Mouse (Mus musculus) retina, adult 2 months (tissue): ENCODE measurements around the gene Tnfrsf23.
"Not testable (repeated sequence)": the region's sequence is repeated elsewhere in the genome, so short reads cannot be mapped to it uniquely, and the experiment has no call there.

Source experiments
- DNase-seq: peaks from one replicate; pipeline ENCODE4 v3.0.0-alpha.2; 2012; ENCODE audit warnings: low read depth, low spot score

The Tnfrsf23 gene

DNA sequence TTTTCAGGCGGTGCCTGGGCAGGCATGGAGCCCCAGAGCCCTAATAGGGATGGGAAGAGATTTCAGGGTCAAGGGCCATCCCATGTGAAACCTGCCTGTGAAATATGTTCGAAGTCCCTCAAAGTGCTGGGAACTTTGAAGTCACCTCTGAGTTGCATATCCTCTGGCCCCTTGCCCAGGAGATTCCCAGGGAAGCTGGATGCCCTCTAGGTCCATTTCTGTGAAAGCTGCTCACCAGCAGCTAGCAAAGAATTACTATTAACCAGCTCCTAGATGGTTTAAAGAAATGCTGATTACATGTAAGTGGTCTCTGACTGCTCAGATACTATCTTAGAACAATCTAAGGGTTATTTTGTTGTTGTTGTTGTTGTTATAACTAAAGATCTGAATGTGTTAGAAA, 1.1 kb downstream of the Tnfrsf23 start:
- not testable (repeated sequence) for DNase-seq

DNA sequence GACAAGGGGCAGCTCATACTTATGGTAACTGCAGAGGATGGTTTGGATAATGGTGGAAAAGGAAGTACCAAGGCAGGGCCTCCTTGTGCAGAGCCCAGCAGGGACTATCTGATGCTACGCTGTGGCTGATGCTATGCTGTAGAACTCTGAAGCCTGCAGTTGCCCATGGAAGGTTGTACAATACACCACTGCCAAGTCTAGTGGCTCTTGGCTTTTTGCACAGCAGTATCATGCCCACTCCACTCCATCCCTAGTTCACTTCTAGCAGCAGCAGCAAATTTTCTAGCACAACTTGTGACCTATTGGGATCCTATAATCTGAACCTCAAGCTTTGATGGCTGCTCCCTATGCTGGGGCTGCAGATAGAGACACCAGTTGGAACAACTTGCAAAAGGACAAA, 4.1 kb downstream of the Tnfrsf23 start:
- no peak for DNase-seq

GRCm38 (mm10) chr7:143680836-143681235, 4.8 kb downstream of the Tnfrsf23 start:
- not testable (repeated sequence) for DNase-seq

DNA sequence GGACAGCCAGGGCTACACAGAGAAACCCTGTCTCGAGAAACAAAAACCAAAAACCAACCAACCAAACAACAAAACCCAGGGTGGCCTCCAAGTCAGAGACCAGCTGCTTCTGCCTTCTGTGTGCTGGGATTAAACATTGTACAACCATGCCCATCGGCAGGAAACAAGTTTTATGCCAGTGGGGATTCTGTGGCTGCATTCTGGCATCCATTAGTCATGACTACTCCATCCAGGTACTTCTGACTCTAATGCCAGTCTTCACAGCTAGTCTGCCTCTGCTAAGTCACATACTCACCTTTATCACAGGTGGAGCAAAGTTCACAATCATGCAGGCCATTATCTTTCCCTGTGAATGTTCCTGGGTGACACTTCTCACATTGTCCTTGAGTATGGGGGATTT, 6.0 kb downstream of the Tnfrsf23 start:
- DNase-seq: not testable (repeated sequence)

GRCm38 (mm10) chr7:143666427-143667311, 19.0 kb downstream of the Tnfrsf23 start:
- DNase-seq: no peak

DNA sequence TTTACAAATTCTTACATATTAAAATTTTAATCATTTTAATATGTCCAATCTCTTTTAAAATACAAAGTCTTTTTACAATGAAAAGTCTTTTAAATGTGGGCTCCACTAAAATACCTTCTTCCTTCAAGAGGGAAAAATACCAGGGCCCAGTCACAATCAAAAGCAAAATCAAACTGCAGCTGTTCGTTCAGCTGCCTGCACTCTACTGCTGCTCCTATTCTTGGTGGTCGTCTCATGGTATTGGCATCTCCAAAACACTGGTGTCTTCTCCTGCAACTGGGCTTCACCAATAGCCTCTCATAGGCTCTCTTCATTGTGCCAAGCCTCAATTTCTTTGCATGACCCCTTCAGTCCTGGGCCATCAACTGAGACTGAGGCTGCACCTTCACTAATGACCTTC, 22.2 kb downstream of the Tnfrsf23 start:
- no peak for DNase-seq

DNA sequence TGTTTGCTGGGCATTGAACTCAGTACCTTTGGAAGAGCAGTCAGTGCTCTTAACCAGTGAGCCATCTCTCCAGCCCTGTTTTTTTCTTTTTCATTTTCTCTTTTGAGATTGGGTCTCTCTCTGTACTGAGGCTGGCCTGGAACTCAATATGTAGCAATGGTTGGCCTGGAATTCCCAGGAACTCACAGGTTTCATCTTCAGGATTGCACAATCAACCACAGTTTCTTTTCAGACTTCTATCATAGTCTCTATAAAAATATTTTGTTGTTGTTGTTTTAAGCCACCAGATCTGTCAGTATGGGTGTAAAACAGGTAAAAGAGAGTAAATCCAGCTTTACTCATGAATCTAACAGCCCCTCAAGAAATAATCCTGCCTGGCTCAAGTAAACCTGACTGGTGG, 24.9 kb downstream of the Tnfrsf23 start:
- no peak for DNase-seq

DNA sequence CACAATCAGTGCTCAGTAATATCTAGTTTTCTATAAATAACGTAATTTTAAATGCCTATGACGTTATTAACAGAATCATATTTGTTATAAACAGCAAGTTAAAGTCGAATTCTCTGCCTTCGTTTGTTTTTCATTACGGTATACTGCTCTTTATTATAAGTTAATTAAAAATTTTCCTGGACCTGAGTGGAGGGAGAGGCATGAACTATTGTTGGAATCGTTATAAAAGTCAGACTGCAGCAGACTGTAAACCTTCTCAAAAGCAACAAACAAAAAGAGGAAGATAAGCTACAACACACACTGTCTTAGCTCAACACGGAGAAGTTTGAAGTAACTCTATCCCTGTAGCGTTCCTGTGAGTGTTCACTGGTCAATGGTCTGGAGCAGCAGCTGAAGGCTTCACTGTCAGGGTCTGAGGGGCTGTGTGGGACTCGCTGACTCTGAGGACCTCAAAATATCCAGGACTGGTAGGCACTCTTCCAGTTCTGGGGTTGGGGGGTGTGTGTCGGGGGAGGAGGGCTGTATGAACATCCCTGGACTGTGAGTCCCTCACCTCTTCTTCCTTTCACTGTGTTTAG, 35.8 kb downstream of the Tnfrsf23 start:
- not testable (repeated sequence) for DNase-seq

- peak; percentile 34 for DNase-seq
Observed at GRCm38 (mm10) chr7:143649034-143649768, 36.5 kb downstream of the Tnfrsf23 start, which contains the start of gene Tnfrsf22. Gene Tnfrsf22 (minus strand): TSS chr7:143649661.

DNA sequence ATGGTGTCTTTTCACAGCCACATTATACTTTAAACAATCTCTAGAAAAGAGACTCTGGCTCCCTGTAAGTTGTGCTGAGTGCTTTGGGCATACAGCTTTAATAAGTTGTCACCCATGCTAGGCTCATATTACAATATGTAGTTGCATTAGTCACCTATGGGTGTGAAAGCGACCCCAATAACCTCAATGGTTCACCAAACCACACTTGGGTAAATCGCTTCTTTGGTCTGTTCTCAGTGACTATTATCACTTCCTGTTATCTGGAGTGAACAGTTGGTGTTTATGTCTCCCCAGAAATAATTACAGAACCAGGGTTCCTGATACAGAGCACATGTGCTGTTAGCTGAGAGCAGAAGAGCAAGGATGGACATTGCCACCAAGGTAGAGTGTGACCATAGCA, 41.7 kb downstream of the Tnfrsf23 start:
- not testable (repeated sequence) for DNase-seq

DNA sequence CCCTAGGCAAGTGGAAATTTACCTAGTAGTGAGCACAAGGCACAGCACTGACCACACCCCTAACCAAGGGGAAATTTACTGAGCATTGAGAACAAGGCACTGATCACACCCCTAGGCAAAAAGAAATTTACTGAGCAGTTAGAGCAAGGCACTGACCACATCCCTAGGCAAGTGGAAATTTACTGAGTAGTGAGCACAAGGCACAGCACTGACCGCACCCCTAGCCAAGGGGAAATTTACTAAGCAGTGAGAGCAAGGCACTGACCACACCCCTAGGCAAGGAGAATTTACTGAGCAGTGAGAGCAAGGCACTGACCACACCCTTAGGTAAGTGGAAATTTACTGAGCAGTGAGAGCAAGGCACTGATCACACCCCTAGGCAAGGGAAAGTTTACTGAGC, 49.0 kb downstream of the Tnfrsf23 start:
- no peak for DNase-seq

- DNase-seq: no peak
Observed at GRCm38 (mm10) chr7:143631503-143631902, 54.2 kb downstream of the Tnfrsf23 start.

- DNase-seq: no peak
Observed at GRCm38 (mm10) chr7:143629501-143629900, 56.2 kb downstream of the Tnfrsf23 start.

GRCm38 (mm10) chr7:143628540-143628939, 57.1 kb downstream of the Tnfrsf23 start, which contains the start of gene Tnfrsf26:
Gene Tnfrsf26 (minus strand): TSS chr7:143628722.
- no peak for DNase-seq

- no peak for DNase-seq
Observed at GRCm38 (mm10) chr7:143627555-143628286, 58.0 kb downstream of the Tnfrsf23 start.

GRCm38 (mm10) chr7:143626178-143626577, 59.5 kb downstream of the Tnfrsf23 start:
- no peak for DNase-seq

DNA sequence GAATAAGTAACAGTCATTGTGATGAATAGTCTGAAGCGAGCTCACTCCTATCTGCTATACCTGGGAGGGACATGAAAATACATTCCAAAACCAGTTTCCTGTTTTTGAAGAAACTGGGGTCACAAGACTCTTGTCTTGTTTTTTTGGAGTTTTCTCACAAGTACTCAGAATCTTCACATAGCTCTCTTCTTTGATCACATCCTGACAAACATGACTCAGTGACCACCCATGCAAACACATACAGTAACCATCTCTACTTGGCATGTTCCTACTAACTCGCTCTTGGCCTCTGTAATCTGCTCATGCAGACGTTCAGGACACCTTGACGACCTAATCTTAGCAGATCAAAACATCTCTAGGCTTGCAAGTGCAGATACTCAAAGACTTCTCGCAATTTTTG, 60.5 kb downstream of the Tnfrsf23 start:
- DNase-seq: no peak

GRCm38 (mm10) chr7:143624561-143624960, 61.1 kb downstream of the Tnfrsf23 start:
- no peak for DNase-seq

GRCm38 (mm10) chr7:143620951-143621350, 64.7 kb downstream of the Tnfrsf23 start:
- DNase-seq: no peak
